ENCODE assay signal across 13 mouse cellular contexts in genomic region chr12:27248545-27248855, GRCm38 (mm10).
DNase-seq lines count a peak whose midpoint lies in the region; ATAC-seq lines count a peak whose summit lies in the region.
"Had no signal": no experiment of that assay in that cellular context is flagged by ENCODE, and none has a peak within 500 bp of the region (broad histone marks: within the 10 kb centered on the region; RNA-seq: fewer than 3 reads in every experiment).

No protein-coding gene starts in this region.

- no peak overlapping the region for H3K4me3 ChIP-seq in forebrain, embryonic 10.5 days
- no peak overlapping the region for H3K4me3 ChIP-seq in neural tube, embryonic 13.5 days
- no peak overlapping the region for H3K4me3 ChIP-seq in liver, embryonic 11.5 days (ENCODE audit: low read depth, low read length)
- H3K4me3 ChIP-seq: embryonic facial prominence, embryonic 13.5 days had no signal

- DNase-seq in brain, embryonic 18.5 days (ENCODE audit: low read depth, low spot score), result peak; percentile 66
- DNase-seq in forebrain, embryonic 10.5 days (ENCODE audit: extremely low spot score, low spot score), result peak; percentile 30
- DNase-seq in left cerebral cortex, adult 18-20 months (ENCODE audit: low spot score in 2 of 2), result peak; percentile 16
- no peak for DNase-seq in lung, postnatal 25 days (ENCODE audit: low spot score)
- no peak for DNase-seq in kidney, postnatal 25 days
- no peak for DNase-seq in kidney, postnatal 4 days
- DNase-seq in liver, embryonic 11.5 days (ENCODE audit: low spot score), result no peak
- DNase-seq: adrenal gland, postnatal 10 days had no signal

- H3K27me3 ChIP-seq in forebrain, embryonic 10.5 days (ENCODE audit: poor library complexity, severe bottlenecking), result no peaks in the 10 kb centered on the region
- no peaks in the 10 kb centered on the region for H3K27me3 ChIP-seq in neural tube, embryonic 13.5 days
- H3K27me3 ChIP-seq in liver, embryonic 11.5 days (replicated peaks; ENCODE audit: control insufficient read depth, insufficient read depth, low read length), result no peaks in the 10 kb centered on the region
- H3K27me3 ChIP-seq: embryonic facial prominence, embryonic 13.5 days had no signal

- H3K9me3 ChIP-seq in forebrain, embryonic 10.5 days, result no peaks in the 10 kb centered on the region
- no peaks in the 10 kb centered on the region for H3K9me3 ChIP-seq in neural tube, embryonic 13.5 days
- no peaks in the 10 kb centered on the region for H3K9me3 ChIP-seq in liver, embryonic 11.5 days (ENCODE audit: control insufficient read depth, low read length)
- H3K9me3 ChIP-seq: embryonic facial prominence, embryonic 13.5 days had no signal

- H3K4me1 ChIP-seq in forebrain, embryonic 10.5 days, result peaks cover 21% of the 10 kb centered on the region
- H3K4me1 ChIP-seq in neural tube, embryonic 13.5 days (replicated peaks), result peaks cover 19% of the 10 kb centered on the region
- H3K4me1 ChIP-seq in liver, embryonic 11.5 days (replicated peaks; ENCODE audit: control insufficient read depth, insufficient read depth, low read length), result no peaks in the 10 kb centered on the region

- 0 out of 2 replicates have a peak overlapping the region, but pooled peaks have one; percentile 8 for H3K9ac ChIP-seq in neural tube, embryonic 13.5 days
- no peak overlapping the region for H3K9ac ChIP-seq in liver, embryonic 11.5 days (ENCODE audit: low read depth, low read length)
- H3K9ac ChIP-seq: embryonic facial prominence, embryonic 13.5 days; liver, embryonic 14.5 days had no signal

- H3K4me2 ChIP-seq in neural tube, embryonic 13.5 days, result 0 out of 2 replicates have a peak overlapping the region, but pooled peaks have one; percentile 7
- no peak overlapping the region for H3K4me2 ChIP-seq in liver, embryonic 11.5 days
- H3K4me2 ChIP-seq: heart, embryonic 11.5 days had no signal

- peak; percentile 75 for ATAC-seq in neural tube, embryonic 13.5 days (ENCODE audit: low read depth)
- no peak for ATAC-seq in liver, embryonic 11.5 days (replicated peaks; ENCODE audit: low FRiP score)

- 61% methylated on average over 3 of the region's 3 CpGs for WGBS in forebrain, embryonic 10.5 days
- WGBS in neural tube, embryonic 13.5 days, result 44% methylated on average over 3 of the region's 3 CpGs
- WGBS in liver, embryonic 11.5 days, result 83% methylated on average over 3 of the region's 3 CpGs

- H3K27ac ChIP-seq in forebrain, embryonic 10.5 days, result peak overlapping the region; percentile 31
- H3K27ac ChIP-seq in neural tube, embryonic 13.5 days (replicated peaks), result peak overlapping the region; percentile 78
- H3K27ac ChIP-seq in liver, embryonic 11.5 days (ENCODE audit: low read depth, low read length), result no peak overlapping the region
- H3K27ac ChIP-seq: kidney, postnatal 0 days; liver, embryonic 14.5 days had no signal

- no peaks in the 10 kb centered on the region for H3K36me3 ChIP-seq in forebrain, embryonic 10.5 days (replicated peaks)
- H3K36me3 ChIP-seq in neural tube, embryonic 13.5 days, result no peaks in the 10 kb centered on the region
- no peaks in the 10 kb centered on the region for H3K36me3 ChIP-seq in liver, embryonic 11.5 days (ENCODE audit: control insufficient read depth, insufficient read depth, low read length)
- H3K36me3 ChIP-seq: embryonic facial prominence, embryonic 13.5 days had no signal

Comparison
In these comparisons a context has a peak if more than half of its experiments do, and no peak if none do; other contexts are left out.
1. DNase-seq: peak in brain, embryonic 18.5 days (single experiment), forebrain, embryonic 10.5 days (single experiment) and left cerebral cortex, adult 18-20 months (2 of 2); none in lung, postnatal 25 days (single experiment), kidney, postnatal 25 days (0 of 2), kidney, postnatal 4 days (0 of 2) and liver, embryonic 11.5 days (single experiment).